Mouse (Mus musculus) kidney, adult 2 months (tissue): ENCODE measurements at regions not wholly inside any gene's neighbourhood (a gene's known extent, or its start where the extent isn't known, plus 50 kb on each side); places are given as distances from the start of the nearest gene placed in this dataset.

Source experiments
- DNase-seq: peaks from one replicate; pipeline ENCODE4 v3.0.0; 2021
- H3K27ac ChIP-seq: fragments of 200-500 bp; 2 replicates; pipeline ENCODE4 v1.5.1; 2012; ENCODE audit warnings: low read depth, low read length, control low read depth, inconsistent platforms; ENCODE audit not compliant: insufficient read depth
- H3K27me3 ChIP-seq: fragments of 200-500 bp; replicated peaks from 2 replicates; pipeline ENCODE4 v1.6.1; 2012; ENCODE audit warnings: mild to moderate bottlenecking, moderate library complexity, low read length, inconsistent platforms; ENCODE audit not compliant: control insufficient read depth, insufficient read depth
- H3K36me3 ChIP-seq: fragments of 200-500 bp; 2 replicates; pipeline ENCODE4 v1.6.1; 2012; ENCODE audit warnings: mild to moderate bottlenecking, moderate library complexity, low read length, inconsistent platforms; ENCODE audit not compliant: control insufficient read depth, insufficient read depth
- H3K4me1 ChIP-seq: fragments of 200-500 bp; 2 replicates; pipeline ENCODE4 v1.6.1; 2011; ENCODE audit warnings: low read length; ENCODE audit not compliant: control insufficient read depth, insufficient read depth
- H3K4me3 ChIP-seq: fragments of 200-500 bp; 2 replicates; pipeline ENCODE4 v1.5.1; 2011; ENCODE audit warnings: mild to moderate bottlenecking, low read depth, low read length, control low read depth; ENCODE audit not compliant: insufficient read depth
- CTCF ChIP-seq: fragments of 200-500 bp; conservative IDR thresholded peaks from 2 replicates; pipeline ENCODE4 v1.5.1; 2011; ENCODE audit warnings: low read depth, mild to moderate bottlenecking, control low read depth, low read length, moderate library complexity, mixed read lengths; ENCODE audit not compliant: insufficient read depth, insufficient read length
- POLR2A ChIP-seq: fragments of 200-500 bp; IDR thresholded peaks from one replicate; pipeline ENCODE4 v1.6.1; 2011; ENCODE audit warnings: low read depth, low read length, control low read depth
- WGBS: fragments of 180-500 bp; shearing (Covaris S2); methylation state at CpG from one replicate; pipeline ENCODE4 v1.1.7; 2018; 5-methylcytosine and 5-hydroxymethylcytosine counted together

DNA sequence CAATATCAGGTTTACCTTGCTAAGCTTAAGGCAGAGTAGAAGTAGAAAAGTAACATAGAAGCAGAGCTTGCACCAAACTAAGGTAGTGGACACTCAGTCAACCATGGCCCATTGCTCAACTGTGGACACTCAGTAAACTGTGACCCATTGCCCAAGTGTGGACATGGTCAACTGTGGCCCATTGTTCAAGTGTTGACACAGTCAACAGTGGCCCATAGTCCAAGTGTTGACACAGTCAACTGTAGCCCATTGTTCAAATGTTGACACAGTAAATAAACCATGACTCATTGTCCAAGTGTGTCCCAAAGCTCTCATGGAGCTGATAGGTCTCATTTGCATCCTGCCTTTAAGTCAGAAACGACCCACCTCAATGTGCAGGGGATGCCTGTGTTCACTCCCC is 232.1 kb downstream of the Cdh26 start:
- peak; percentile 41 for DNase-seq
- TF ChIP-seq POLR2A (no peak), CTCF (no peak)
- 44% methylated on average over 1 of the region's 1 CpGs for WGBS

GRCm38 (mm10) chr2:178664977-178665376 is 234.6 kb downstream of the Cdh26 start:
- Histone ChIP-seq H3K36me3 (no peaks in the 10 kb centered on the region), H3K27me3 (no peaks in the 10 kb centered on the region), H3K4me3 (no peak overlapping the region), H3K4me1 (no peaks in the 10 kb centered on the region; the same call in 1 of the 2 replicates), H3K27ac (no peak overlapping the region)
- 13% methylated on average over 4 of the region's 4 CpGs for WGBS
- peak; percentile 82 for TF ChIP-seq CTCF
- no peak for TF ChIP-seq POLR2A
- peak; percentile 65 for DNase-seq

More for the DNA sequence above, 232.1 kb downstream of the Cdh26 start:
- Histone ChIP-seq H3K27me3 (no peaks in the 10 kb centered on the region), H3K36me3 (no peaks in the 10 kb centered on the region), H3K4me1 (no peaks in the 10 kb centered on the region; the same call in 1 of the 2 replicates), H3K27ac (no peak overlapping the region), H3K4me3 (no peak overlapping the region)

GRCm38 (mm10) chr2:178668451-178668850 is 238.1 kb downstream of the Cdh26 start:
- Histone ChIP-seq H3K27me3 (no peaks in the 10 kb centered on the region), H3K4me1 (no peaks in the 10 kb centered on the region), H3K36me3 (no peaks in the 10 kb centered on the region), H3K27ac (no peak overlapping the region), H3K4me3 (no peak overlapping the region)
- TF ChIP-seq POLR2A (no peak), CTCF (peak; percentile 62)
- 5% methylated on average over 2 of the region's 2 CpGs for WGBS
- peak; percentile 53 for DNase-seq

DNA sequence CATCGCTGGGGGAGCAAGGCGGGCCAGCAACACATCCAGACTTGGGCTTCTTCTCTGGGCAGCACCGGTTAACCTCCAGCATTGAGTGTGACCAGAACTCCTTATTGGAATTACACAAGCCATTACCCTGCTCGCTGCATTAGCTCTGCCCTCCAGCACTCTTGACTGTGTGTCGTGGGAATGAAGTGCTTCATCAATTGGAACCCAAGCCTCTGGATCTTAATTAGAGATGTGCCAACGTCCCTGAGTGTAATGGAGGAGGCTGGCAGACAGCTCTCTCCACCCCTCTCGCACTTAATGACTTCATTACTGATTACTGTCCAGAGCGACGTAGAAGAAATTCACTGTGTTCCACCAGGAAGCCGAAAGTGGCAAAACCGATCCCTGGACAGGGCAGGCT is 240.6 kb downstream of the Cdh26 start:
- WGBS, result 48% methylated on average over 11 of the region's 11 CpGs
- Histone ChIP-seq H3K27me3 (no peaks in the 10 kb centered on the region), H3K27ac (no peak overlapping the region), H3K4me1 (no peaks in the 10 kb centered on the region), H3K4me3 (no peak overlapping the region), H3K36me3 (no peaks in the 10 kb centered on the region)
- TF ChIP-seq POLR2A, result no peak
- no peak for TF ChIP-seq CTCF
- no peak for DNase-seq

DNA sequence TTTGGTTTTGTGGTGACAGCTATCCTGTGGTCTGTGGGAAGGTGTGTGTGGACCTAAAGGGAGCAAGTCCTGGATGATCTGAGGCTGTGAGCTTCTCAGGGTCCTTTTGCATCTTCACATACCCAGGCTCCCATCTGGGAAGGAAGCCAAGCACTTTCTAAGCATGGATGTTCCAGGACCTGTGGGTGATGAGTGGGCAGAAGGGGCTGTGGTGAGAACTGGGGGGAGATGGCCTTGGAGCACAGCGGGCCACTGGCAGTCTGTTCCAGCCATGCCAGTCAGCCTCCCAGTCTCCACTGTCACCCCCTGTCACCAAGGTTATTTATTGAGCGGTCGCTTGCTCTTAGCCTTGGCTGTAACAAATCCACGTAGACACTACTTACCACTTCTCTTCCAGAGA is 243.3 kb downstream of the Cdh26 start:
- no peak overlapping the region for H3K4me3 ChIP-seq
- no peaks in the 10 kb centered on the region for H3K36me3 ChIP-seq
- H3K27me3 ChIP-seq, result no peaks in the 10 kb centered on the region
- no peak for DNase-seq
- H3K4me1 ChIP-seq, result no peaks in the 10 kb centered on the region
- H3K27ac ChIP-seq, result no peak overlapping the region
- WGBS, result 79% methylated on average over 4 of the region's 4 CpGs
- TF ChIP-seq CTCF (no peak), POLR2A (no peak)

- WGBS, result 89% methylated on average over 4 of the region's 4 CpGs
- DNase-seq, result no peak
Observed at GRCm38 (mm10) chr2:178674621-178675020, 244.3 kb downstream of the Cdh26 start.

DNA sequence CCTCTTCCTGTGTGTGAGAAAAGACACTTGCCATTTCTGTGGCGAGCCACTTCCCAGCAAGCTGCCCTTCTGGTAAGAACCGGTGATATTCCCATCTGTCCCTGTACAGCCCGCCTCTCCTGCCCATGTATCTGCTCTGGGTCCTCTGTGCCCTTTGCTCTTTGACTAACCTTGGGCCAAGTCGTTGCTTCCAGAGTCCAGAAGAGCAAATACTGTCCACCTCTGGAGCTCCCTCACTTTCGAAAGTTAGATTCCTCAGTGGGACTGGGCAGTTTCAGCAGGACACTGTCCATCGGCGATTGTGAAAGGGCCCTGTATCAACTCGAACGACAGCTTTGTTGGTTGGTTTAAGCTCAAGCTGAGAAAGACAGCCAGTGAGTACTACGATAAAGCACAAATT is 246.6 kb downstream of the Cdh26 start:
- Histone ChIP-seq H3K4me3 (no peak overlapping the region), H3K27ac (no peak overlapping the region), H3K36me3 (no peaks in the 10 kb centered on the region), H3K4me1 (no peaks in the 10 kb centered on the region), H3K27me3 (no peaks in the 10 kb centered on the region)
- DNase-seq, result peak; percentile 23
- TF ChIP-seq CTCF (no peak), POLR2A (no peak)
- 69% methylated on average over 10 of the region's 10 CpGs for WGBS

More at GRCm38 (mm10) chr2:178674621-178675020, 244.3 kb downstream of the Cdh26 start:
- TF ChIP-seq CTCF (no peak), POLR2A (no peak)
- Histone ChIP-seq H3K4me3 (no peak overlapping the region), H3K36me3 (no peaks in the 10 kb centered on the region), H3K27ac (no peak overlapping the region), H3K27me3 (no peaks in the 10 kb centered on the region), H3K4me1 (no peaks in the 10 kb centered on the region)

DNA sequence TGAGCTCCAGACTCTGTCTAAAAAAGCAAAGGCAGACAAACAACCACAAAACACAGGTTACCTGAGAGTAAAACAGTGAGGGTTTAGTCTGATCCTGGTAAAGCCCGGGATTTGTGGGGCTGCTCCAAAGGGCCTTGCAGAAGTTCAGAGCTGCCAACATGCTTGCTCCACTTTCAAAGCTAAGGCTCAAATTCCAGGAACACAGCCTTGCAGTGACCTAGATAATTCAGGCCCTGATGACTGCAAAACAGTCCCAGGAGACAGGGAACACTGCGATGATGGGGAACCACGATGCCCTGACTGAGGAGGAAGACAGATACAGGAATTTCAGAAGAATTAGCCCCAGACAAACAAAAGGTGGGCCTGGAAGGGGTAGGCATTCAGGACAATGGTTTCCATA is 250.0 kb downstream of the Cdh26 start:
- 33% methylated on average over 3 of the region's 3 CpGs for WGBS

More for the DNA sequence above, 250.0 kb downstream of the Cdh26 start:
- TF ChIP-seq CTCF, result no peak
- TF ChIP-seq POLR2A, result no peak
- Histone ChIP-seq H3K27me3 (no peaks in the 10 kb centered on the region), H3K4me3 (no peak overlapping the region), H3K27ac (no peak overlapping the region), H3K36me3 (no peaks in the 10 kb centered on the region), H3K4me1 (no peaks in the 10 kb centered on the region)
- peak; percentile 53 for DNase-seq
